Mouse (Mus musculus): Measurements from ENCODE around the gene Olfr648. TPM values are rescaled to one million over a fixed set of nuclear protein-coding genes. Genes with fewer than 3 reads are reported as not detected.

Gene Olfr648
- total RNA-seq (2021), result under 1 TPM; 0.41 to 0.55 TPM

DNA sequence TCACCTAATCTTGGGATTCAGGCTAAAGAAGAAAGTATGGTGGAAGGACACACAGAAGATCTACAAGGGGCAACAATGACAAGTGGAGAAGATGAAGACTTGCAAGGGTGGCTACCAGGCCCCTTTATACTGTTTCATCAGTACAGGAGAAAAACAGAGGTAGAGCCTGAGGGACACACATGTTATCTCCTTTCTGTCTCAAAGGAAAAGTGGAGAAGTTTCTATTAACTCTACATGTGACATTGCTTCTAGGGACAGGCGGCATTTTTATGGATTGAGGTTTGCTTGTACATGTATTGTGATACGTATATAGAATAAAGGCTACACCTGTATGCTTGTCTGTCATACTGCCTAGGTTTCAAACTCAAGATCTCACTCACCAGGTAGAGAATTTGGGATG is at the start of gene Olfr648:
Olfr648 (minus strand) TSS at position 101 of the 400 bp plus-strand sequence.
- intact Hi-C loops (cut with DNase I), result no loop called here
- DNase-seq (ENCODE audit: low spot score in 2 of 2), result no peak

DNA sequence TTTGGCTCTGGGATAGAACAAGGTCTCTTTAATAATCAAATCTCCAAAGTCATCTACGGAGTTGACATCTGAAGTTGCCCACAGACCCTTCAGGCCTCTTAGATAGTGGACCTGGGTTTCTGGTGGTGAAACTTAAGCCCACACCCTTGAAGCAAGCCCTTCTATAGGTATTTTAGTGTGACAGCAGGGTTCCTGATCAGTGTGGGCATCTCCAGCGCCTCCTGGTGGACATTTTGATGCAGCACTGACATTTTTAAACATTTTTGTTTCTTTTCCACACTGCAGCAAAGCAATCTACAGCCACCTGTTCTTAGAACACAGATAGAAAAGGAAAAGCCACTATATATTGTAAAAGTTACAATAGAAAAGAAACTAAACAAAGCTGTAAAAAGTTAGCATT is 48.0 kb upstream of the Olfr648 start:
- intact Hi-C loops (cut with DNase I), result no loop called here
- DNase-seq (ENCODE audit: low spot score in 2 of 2), result no peak

DNA sequence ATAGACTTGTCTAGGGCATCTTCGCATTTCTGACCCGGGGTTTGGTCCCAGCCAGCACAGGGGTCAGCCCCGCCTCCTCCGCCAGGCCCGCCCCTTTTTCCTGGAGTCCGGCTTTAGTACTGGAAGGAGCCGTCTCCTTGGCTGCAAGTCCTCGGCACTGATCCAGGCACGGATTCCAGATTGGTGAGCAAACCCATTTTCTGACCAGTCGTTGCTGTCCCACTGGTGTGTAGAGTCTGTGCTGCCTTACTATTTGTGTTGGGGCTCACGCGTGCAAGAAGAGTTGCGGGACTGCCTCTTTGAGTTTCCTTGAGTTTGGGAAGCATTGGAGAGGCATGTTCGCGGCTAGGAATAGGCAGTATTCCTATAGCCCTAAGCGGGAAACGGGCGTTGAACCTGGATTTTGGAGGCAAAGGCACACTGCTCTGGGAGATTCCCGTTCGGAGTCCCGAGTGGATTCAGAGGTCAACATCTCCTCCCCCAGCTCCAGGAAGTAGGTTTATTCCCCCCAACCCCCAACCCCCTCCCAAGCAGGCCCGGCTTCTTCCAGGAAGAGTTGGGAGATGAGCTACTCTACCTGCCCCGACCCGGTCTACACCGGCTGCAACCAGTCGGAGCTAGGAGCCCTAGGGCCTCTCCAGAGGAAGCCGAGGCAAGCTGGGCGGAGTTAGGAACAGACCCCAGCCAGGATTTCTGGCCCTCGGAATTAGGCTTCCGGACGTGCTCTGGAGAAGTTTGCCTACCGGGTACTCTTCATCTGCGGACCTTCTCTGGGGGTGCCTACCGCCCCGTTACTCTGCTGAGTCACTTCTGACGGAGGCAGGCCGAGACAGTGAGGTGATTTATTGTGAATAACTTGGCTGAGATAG is 35.7 kb upstream of the Olfr648 start, which contains the start of gene Trim6:
Trim6 (plus strand) TSS at position 93 of the 869 bp plus-strand sequence.
- intact Hi-C loops (cut with DNase I), result no loop called here
- DNase-seq (ENCODE audit: low spot score in 2 of 2), result peak in 1 of 2 experiments; percentile 6

DNA sequence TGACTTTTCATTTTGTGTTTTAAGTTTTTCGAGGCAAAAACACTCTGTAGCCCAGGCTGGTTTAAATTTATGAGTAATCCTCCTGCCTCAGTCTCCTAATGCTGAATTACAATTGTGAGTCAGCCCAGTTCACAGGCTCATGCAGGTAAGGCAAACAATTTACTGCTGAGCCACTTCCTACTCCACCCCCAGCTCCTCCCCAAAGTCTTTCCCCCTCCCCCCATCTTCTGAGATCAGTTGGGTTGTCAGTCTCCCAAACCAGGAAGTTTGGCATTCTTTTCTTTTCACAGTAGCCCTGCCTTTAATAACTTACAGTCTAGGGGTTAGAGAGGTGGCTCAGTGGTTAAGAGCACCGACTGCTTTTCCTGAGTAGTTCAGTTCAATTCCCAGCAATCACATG is 34.7 kb upstream of the Olfr648 start:
- no peak for DNase-seq (ENCODE audit: low spot score in 2 of 2)
- intact Hi-C loops (cut with DNase I), result no loop called here

DNA sequence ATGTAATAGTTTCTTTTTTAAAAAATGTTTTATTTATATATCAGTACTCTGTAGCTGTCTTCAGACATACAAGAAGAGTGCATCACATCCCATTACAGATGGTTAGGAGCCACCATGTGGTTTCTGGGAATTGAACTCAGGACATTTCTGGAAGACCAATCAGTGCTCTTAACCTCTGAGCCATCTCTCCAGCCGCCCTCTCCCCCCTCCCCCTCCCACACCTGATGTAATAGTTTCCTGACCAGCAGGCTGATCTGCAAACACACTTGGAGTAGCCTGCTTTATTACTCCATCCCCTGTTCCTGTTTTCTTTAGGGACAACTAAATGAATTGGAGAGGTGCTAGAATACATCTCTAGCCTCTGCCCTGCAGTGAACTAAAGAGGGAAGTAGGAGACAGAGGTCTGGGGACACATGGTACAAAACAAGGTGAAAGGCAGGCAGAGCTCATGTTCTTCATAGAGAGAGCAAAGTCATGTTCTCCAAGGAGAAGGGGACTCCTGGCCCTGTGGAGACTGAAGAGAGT is 32.9 kb upstream of the Olfr648 start:
- intact Hi-C loops (cut with DNase I), result no loop called here
- DNase-seq (ENCODE audit: low spot score in 2 of 2), result no peak

DNA sequence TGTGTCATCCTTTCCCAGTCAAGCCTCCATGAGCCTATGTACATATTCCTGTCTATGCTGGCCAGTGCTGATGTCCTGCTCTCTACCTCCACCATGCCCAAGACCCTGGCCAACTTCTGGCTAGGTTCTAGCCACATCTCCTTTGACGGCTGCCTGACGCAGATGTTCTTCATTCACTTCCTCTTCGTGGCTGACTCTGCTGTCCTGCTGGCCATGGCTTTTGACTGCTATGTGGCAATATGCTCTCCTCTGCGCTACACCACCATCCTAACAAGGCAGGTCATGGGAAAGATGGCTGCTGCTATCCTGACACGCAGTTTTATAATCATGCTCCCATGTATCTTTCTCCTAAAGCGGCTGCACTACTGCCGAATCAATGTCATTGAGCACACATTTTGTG is 23.0 kb upstream of the Olfr648 start:
- no peak for DNase-seq (ENCODE audit: low spot score in 2 of 2)
- intact Hi-C loops (cut with DNase I), result no loop called here

DNA sequence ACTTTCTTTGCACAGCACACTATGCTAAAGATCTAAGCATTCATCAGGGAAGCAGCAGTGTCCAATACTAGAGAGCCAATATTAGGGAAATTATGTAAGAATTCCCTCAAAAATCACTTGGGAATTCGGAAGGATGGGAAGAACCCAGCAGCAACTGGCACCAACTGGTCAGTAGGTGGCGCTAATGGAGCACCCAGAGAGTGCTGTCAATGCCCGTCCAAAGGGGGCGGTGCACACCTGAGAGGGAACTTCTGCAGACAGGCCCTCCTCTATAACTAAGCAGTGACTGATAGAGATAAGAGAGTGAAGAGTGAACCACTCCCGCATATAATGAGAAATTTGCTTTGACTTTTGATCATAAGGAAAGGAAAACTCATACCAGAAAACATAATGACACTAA is 16.6 kb upstream of the Olfr648 start:
- DNase-seq (ENCODE audit: low spot score in 2 of 2), result peak; percentile 43 to 47
- intact Hi-C loops (cut with DNase I), result no loop called here

DNA sequence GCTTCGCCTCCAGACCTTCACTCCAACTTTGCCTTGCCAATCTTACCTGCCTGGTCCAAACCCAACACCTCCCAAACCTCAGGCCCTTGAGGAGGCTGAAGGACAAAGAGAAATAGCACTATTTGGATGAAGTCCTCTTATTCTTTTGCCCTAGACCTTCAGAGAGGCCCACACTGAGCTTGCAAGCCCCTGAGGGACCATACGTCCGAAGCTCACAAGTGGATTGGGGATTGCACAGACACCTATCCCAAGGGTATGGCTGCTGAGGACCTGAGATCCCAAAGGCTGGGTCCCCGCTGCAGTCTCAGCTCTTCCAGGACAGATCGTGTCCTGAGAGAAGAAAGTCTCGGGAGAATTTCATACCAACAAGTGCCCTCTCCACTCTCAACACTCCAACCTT is 12.7 kb upstream of the Olfr648 start, which contains the start of gene Olfr649:
Olfr649 (minus strand) TSS at position 101 of the 400 bp plus-strand sequence.
- no peak for DNase-seq (ENCODE audit: low spot score in 2 of 2)
- intact Hi-C loops (cut with DNase I), result no loop called here

DNA sequence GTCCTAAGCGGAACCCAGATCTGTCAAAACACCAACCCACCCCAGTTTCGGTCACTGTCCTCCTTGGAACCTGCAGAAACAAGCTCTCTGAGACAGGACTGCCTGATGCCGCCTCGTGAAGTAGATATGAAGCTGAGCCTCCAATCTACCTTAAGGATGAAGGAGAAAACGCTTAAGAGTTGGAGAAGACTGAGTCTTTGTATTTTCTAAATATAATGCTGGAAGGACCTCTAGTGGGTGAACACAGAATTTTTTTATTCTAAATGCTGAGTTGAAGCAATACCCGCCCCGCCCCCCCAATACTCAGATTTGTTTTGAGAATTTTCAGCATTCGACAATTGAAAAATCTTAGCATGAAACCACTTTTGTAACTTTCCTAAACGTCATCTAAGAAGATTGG is 8.1 kb upstream of the Olfr648 start:
- no peak for DNase-seq (ENCODE audit: low spot score in 2 of 2)
- intact Hi-C loops (cut with DNase I), result no loop called here

DNA sequence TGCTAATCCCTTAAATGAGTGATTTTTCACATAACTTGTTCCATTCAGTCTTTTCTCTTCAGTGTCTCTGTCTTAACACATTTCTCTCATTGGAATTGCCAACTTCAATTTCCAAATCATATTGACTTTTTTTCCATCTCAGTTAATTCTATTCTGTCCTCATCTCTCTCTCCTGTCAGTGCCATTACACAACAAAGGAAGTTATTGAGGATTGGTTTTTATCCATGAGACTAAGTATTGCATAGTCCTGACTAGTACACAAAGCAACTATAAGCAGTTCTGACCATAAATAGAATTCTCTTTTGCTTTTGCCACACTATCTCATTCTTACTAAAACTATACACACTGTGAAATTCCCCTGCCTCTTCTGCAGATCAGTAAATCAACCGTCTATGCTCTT is 4.1 kb downstream of the Olfr648 start:
- no peak for DNase-seq (ENCODE audit: low spot score in 2 of 2)
- intact Hi-C loops (cut with DNase I), result no loop called here

DNA sequence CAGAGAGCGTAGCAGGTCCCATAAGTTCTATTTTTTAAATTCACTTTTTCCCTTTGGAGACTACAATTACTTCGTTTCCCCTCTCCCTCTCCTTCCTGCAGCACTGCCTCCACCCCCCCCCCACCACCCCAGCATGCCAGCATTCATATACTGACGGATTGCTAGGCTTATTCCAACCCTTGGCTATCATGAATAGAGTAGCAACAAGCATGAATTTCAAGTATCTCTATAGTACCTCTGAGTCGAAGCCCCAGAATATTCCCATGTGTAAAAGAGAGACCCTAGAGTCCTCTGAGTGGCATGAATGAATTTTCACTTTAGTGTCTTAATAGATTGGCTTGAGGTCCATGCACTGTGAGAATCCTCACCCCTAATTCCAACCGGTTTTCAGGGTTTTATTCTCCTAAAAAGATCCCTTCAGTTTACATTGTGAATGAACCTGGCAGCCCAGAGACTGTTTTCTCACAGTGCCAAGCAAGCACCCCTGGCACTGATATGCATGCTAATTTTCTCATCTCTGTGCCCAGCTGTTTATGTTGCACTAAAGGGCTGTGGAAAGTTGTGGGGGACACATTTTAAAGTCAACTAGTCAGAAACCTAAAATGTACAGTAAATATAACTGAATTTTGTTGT is 4.7 kb downstream of the Olfr648 start:
- intact Hi-C loops (cut with DNase I), result no loop called here
- DNase-seq (ENCODE audit: low spot score in 2 of 2), result no peak

DNA sequence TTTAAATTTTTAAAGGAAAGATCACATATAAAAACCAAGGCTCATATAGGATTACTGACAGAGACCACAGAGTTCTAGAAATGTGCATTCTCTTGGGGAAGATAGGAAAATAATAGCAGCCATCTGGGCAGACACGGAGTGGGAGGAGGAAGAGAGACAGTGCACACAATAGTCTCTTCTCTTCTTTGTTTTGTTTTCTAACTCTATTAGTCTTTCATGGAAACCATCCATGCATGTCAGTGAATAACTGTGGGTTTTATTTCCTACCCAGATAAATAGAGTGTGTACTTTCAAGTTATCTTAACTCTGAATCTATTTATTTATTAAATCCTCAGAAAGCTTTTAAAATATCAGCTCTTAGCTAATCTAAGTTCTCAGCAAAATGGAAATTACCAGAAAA is 8.1 kb downstream of the Olfr648 start:
- no peak for DNase-seq (ENCODE audit: low spot score in 2 of 2)
- intact Hi-C loops (cut with DNase I), result no loop called here

DNA sequence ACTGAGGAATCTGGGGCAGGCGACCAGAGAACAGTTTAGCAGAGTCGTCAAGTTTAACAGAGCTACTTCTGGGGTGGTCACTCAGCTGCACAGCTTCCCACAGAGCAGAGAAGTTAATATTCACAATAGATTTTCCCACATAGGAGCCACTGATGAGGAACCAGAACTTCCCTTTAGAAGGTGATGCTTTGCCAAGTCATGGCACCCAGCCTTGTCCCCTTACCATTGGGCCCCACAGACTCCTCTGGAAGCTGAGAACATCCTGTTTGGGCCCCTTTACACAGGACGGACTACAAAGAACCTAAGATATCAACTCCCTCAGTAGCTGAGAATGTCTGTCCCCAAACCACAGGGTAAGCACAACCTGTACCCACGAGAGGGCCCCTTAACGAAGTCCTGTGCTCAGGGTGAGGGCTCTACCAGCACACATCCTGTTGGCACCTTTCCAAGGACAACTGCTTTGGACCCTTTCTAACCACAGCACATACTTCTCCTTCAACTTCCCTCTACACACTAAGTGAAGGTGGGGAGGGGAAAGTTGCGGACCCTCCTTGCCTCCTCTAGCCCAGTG is 13.5 kb downstream of the Olfr648 start:
- intact Hi-C loops (cut with DNase I), result no loop called here
- DNase-seq (ENCODE audit: low spot score in 2 of 2), result no peak

DNA sequence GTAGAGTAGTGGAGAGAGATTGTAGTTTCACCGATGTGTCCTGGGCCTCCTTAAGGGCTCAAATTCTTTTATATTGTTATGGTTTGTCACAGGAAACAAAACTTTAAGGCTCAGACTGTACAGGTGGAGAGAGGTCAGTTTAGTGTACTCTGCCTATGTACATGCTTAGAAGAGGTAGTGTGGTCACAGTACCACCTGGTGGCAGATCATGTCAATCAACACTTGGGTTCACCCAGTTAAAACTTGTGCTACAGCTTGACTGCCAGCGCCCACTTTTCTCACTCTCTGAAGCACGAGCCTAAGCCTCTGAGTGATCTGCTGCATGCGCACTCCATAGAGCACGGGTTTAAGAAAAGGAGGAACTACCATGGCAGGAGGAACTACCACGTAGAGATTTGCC is 16.1 kb downstream of the Olfr648 start:
- intact Hi-C loops (cut with DNase I), result no loop called here
- DNase-seq (ENCODE audit: low spot score in 2 of 2), result no peak

DNA sequence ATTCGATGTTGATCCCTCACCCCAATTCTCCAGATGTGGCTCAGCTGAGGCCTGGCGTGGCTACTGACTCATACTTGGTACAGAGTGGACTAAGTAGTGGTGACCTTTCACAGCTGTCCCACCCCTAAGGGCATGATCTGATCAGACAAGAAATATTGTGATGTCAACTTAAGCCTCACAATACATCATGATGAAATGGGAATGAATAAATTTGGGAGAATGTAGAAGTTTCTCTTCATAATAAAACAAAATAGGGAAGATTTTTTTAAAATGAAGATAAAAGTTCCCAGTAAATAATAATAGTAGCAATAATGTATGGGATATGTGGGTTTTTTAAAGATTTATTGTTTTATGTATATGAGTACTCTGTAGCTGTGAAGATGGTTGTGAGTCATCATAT is 32.7 kb downstream of the Olfr648 start, which contains the start of gene Ubqlnl:
Ubqlnl (minus strand) TSS at position 101 of the 400 bp plus-strand sequence.
- DNase-seq (ENCODE audit: low spot score in 2 of 2), result no peak
- intact Hi-C loops (cut with DNase I), result no loop called here

DNA sequence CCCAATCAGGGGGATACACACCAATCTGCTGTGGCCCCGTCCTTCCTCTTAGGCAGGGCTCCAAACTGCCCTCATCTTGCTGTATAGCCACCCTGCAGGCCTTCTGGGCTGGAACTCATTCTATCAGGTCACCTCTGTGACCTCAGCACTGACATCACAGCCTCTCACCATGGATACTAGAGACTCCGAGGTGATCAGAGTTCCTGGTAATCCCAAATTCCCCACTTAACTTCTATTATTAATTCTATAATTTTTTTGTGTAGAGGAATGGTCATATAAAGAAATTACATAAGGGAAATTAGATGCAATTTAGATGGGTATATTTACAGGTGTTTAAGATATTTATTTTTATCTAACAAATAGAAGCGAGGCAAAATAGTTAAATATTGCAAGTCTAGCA is 40.0 kb downstream of the Olfr648 start, which contains the start of gene Ubqln3:
Ubqln3 (minus strand) TSS at position 101 of the 400 bp plus-strand sequence.
- intact Hi-C loops (cut with DNase I), result no loop called here
- DNase-seq (ENCODE audit: low spot score in 2 of 2), result no peak

DNA sequence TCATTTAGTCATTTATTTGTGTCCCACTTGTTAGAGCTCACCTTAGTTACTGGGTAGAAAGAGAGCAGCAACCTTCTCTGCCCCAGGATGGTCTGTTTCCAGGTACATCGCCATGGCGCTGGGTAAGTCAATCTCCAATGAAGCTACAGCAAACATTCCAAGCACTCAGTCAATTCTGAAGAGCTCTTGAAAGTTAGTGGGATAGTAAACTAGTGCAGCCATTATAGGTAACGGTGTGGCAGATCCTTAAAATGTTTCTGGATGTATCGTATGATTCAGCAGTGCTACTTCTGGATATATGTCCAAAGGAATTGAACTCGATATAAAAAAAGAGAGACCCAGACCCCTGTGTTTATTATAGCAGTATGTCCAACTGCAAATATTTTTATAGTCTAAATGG is 45.9 kb downstream of the Olfr648 start, which contains the start of gene Olfr643:
Olfr643 (minus strand) TSS at position 101 of the 400 bp plus-strand sequence.
- DNase-seq (ENCODE audit: low spot score in 2 of 2), result no peak
- intact Hi-C loops (cut with DNase I), result no loop called here

DNA sequence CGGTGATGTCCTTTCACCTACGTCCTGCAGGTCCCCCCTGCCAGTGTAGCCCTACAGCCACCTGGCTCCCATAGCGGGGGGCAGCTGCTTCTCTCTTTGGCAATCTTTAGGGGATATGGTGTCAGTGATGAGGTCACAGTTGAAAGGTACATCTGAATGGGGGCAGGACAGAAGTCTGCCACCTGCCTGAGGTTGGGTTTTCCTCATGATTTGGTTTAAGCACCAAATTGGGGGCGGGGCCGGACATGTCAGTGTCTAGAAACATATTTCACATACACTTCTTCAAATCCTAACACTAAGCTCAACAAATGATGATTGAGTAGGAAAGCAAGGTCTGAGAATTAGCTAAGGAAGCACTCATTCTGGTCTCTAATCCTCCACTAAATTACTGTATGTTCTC is 53.5 kb downstream of the Olfr648 start, which contains the start of gene Ubqln5:
Ubqln5 (minus strand) TSS at position 101 of the 400 bp plus-strand sequence.
- no peak for DNase-seq (ENCODE audit: low spot score in 2 of 2)
- intact Hi-C loops (cut with DNase I), result no loop called here
